Mouse (Mus musculus): ENCODE measurements around the gene Mrtfa. TPM values are rescaled to one million over a fixed set of nuclear protein-coding genes. Genes with fewer than 3 reads are reported as not detected.

Mrtfa gene
- polyA plus RNA-seq, 1 experiment from 2014 or later, result 39.3 TPM

- Histone ChIP-seq H3K36me3 (ENCODE audit: control insufficient read depth, insufficient read depth, low read length) (no peaks in the 10 kb centered on the region), H3K4me3 (ENCODE audit: low read depth, low read length) (no peak overlapping the region), H3K4me1 (ENCODE audit: control insufficient read depth, insufficient read depth, low read length) (peaks cover 18% of the 10 kb centered on the region), H3K9ac (replicated peaks; ENCODE audit: low read depth, low read length) (no peak overlapping the region), H3K4me2 (replicated peaks; ENCODE audit: low read depth, low read length) (no peak overlapping the region), H3K27me3 (ENCODE audit: control insufficient read depth, insufficient read depth, low read length) (no peaks in the 10 kb centered on the region), H3K27ac (ENCODE audit: low read length) (no peak overlapping the region), H3K9me3 (ENCODE audit: control insufficient read depth, low read depth, low read length) (no peaks in the 10 kb centered on the region)
- no peak for ATAC-seq (ENCODE audit: insufficient number of reproducible peaks, insufficient read depth, low FRiP score, low read depth)
- 61% methylated on average over 9 of the region's 9 CpGs for WGBS
Measured at GRCm38 (mm10) chr15:81091718-81092117, 98.8 kb downstream of the Mrtfa start.

GRCm38 (mm10) chr15:81087529-81087928, 103.0 kb downstream of the Mrtfa start:
- no peak for ATAC-seq (ENCODE audit: insufficient number of reproducible peaks, insufficient read depth, low FRiP score, low read depth)
- H3K9me3 ChIP-seq (ENCODE audit: control insufficient read depth, low read depth, low read length), result no peaks in the 10 kb centered on the region
- no peak overlapping the region for H3K4me3 ChIP-seq (ENCODE audit: low read depth, low read length)
- peaks cover 23% of the 10 kb centered on the region for H3K4me1 ChIP-seq (ENCODE audit: control insufficient read depth, insufficient read depth, low read length)
- H3K27me3 ChIP-seq (ENCODE audit: control insufficient read depth, insufficient read depth, low read length), result no peaks in the 10 kb centered on the region
- H3K36me3 ChIP-seq (ENCODE audit: control insufficient read depth, insufficient read depth, low read length), result no peaks in the 10 kb centered on the region
- H3K4me2 ChIP-seq (replicated peaks; ENCODE audit: low read depth, low read length), result no peak overlapping the region
- H3K27ac ChIP-seq (ENCODE audit: low read length), result peak overlapping the region; percentile 57; the same call in 1 of the 2 replicates
- WGBS, result 35% methylated on average over 7 of the region's 7 CpGs
- no peak overlapping the region for H3K9ac ChIP-seq (replicated peaks; ENCODE audit: low read depth, low read length)

- no peaks in the 10 kb centered on the region for H3K36me3 ChIP-seq (ENCODE audit: control insufficient read depth, insufficient read depth, low read length)
- no peaks in the 10 kb centered on the region for H3K9me3 ChIP-seq (ENCODE audit: control insufficient read depth, low read depth, low read length)
- no peak overlapping the region for H3K4me3 ChIP-seq (ENCODE audit: low read depth, low read length)
- no peaks in the 10 kb centered on the region for H3K27me3 ChIP-seq (ENCODE audit: control insufficient read depth, insufficient read depth, low read length)
- WGBS, result 74% methylated on average over 8 of the region's 8 CpGs
- H3K4me2 ChIP-seq (replicated peaks; ENCODE audit: low read depth, low read length), result no peak overlapping the region
- peaks cover 26% of the 10 kb centered on the region for H3K4me1 ChIP-seq (ENCODE audit: control insufficient read depth, insufficient read depth, low read length)
- H3K9ac ChIP-seq (replicated peaks; ENCODE audit: low read depth, low read length), result no peak overlapping the region
- no peak overlapping the region; the same call in 1 of the 2 replicates for H3K27ac ChIP-seq (ENCODE audit: low read length)
- no peak for ATAC-seq (ENCODE audit: insufficient number of reproducible peaks, insufficient read depth, low FRiP score, low read depth)
Measured at GRCm38 (mm10) chr15:81086644-81087480, 103.7 kb downstream of the Mrtfa start.

- peaks cover 26% of the 10 kb centered on the region for H3K4me1 ChIP-seq (ENCODE audit: control insufficient read depth, insufficient read depth, low read length)
- no peak overlapping the region for H3K4me2 ChIP-seq (replicated peaks; ENCODE audit: low read depth, low read length)
- peak overlapping the region; percentile 69; the same call in 1 of the 2 replicates for H3K27ac ChIP-seq (ENCODE audit: low read length)
- whole genome bisulfite sequencing, result 71% methylated on average over 9 of the region's 9 CpGs
- no peaks in the 10 kb centered on the region for H3K9me3 ChIP-seq (ENCODE audit: control insufficient read depth, low read depth, low read length)
- no peaks in the 10 kb centered on the region for H3K36me3 ChIP-seq (ENCODE audit: control insufficient read depth, insufficient read depth, low read length)
- no peaks in the 10 kb centered on the region for H3K27me3 ChIP-seq (ENCODE audit: control insufficient read depth, insufficient read depth, low read length)
- no peak for ATAC-seq (ENCODE audit: insufficient number of reproducible peaks, insufficient read depth, low FRiP score, low read depth)
- H3K4me3 ChIP-seq (ENCODE audit: low read depth, low read length), result no peak overlapping the region
- no peak overlapping the region for H3K9ac ChIP-seq (replicated peaks; ENCODE audit: low read depth, low read length)
Measured at GRCm38 (mm10) chr15:81083826-81084225, 106.7 kb downstream of the Mrtfa start.

DNA sequence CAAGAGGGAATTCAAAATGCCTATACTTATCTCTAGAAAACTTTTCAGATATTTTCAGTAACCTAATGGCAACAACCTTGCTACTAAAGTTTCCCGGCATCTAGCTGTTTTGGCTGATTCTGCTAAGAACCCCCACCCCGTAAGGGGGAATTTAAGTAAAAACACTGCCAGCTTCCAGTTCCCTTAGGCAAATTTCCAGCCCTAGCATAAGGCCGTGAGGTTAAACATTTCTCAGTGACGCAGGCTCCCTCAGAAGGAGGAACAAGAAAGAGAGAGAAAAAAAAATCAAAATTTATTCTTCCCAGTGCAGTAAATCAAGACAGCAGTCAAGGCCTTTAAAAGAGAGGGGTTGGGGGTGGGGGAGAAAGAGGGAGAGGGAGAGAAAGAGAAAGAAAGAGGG, 107.3 kb downstream of the Mrtfa start:
- peaks cover 26% of the 10 kb centered on the region for H3K4me1 ChIP-seq (ENCODE audit: control insufficient read depth, insufficient read depth, low read length)
- no peak overlapping the region for H3K9ac ChIP-seq (replicated peaks; ENCODE audit: low read depth, low read length)
- no peaks in the 10 kb centered on the region for H3K27me3 ChIP-seq (ENCODE audit: control insufficient read depth, insufficient read depth, low read length)
- no peak for ATAC-seq (ENCODE audit: insufficient number of reproducible peaks, insufficient read depth, low FRiP score, low read depth)
- H3K36me3 ChIP-seq (ENCODE audit: control insufficient read depth, insufficient read depth, low read length), result no peaks in the 10 kb centered on the region
- no peak overlapping the region for H3K4me2 ChIP-seq (replicated peaks; ENCODE audit: low read depth, low read length)
- peak overlapping the region; percentile 69; the same call in 1 of the 2 replicates for H3K27ac ChIP-seq (ENCODE audit: low read length)
- H3K9me3 ChIP-seq (ENCODE audit: control insufficient read depth, low read depth, low read length), result no peaks in the 10 kb centered on the region
- 40% methylated on average over 4 of the region's 4 CpGs for WGBS
- no peak overlapping the region for H3K4me3 ChIP-seq (ENCODE audit: low read depth, low read length)

- H3K27ac ChIP-seq (ENCODE audit: low read length), result no peak overlapping the region
- no peaks in the 10 kb centered on the region for H3K36me3 ChIP-seq (ENCODE audit: control insufficient read depth, insufficient read depth, low read length)
- peaks cover 17% of the 10 kb centered on the region for H3K4me1 ChIP-seq (ENCODE audit: control insufficient read depth, insufficient read depth, low read length)
- no peak overlapping the region for H3K4me2 ChIP-seq (replicated peaks; ENCODE audit: low read depth, low read length)
- no peak overlapping the region for H3K4me3 ChIP-seq (ENCODE audit: low read depth, low read length)
- no peaks in the 10 kb centered on the region for H3K27me3 ChIP-seq (ENCODE audit: control insufficient read depth, insufficient read depth, low read length)
- H3K9me3 ChIP-seq (ENCODE audit: control insufficient read depth, low read depth, low read length), result no peaks in the 10 kb centered on the region
- ATAC-seq (ENCODE audit: insufficient number of reproducible peaks, insufficient read depth, low FRiP score, low read depth), result no peak
- H3K9ac ChIP-seq (replicated peaks; ENCODE audit: low read depth, low read length), result no peak overlapping the region
- WGBS, result 43% methylated on average over 4 of the region's 4 CpGs
Measured at GRCm38 (mm10) chr15:81081216-81081615, 109.3 kb downstream of the Mrtfa start.

GRCm38 (mm10) chr15:81080405-81080804, 110.2 kb downstream of the Mrtfa start:
- 94% methylated on average over 9 of the region's 9 CpGs for WGBS
- Histone ChIP-seq H3K27ac (ENCODE audit: low read length) (no peak overlapping the region), H3K27me3 (ENCODE audit: control insufficient read depth, insufficient read depth, low read length) (no peaks in the 10 kb centered on the region), H3K4me2 (replicated peaks; ENCODE audit: low read depth, low read length) (no peak overlapping the region), H3K4me3 (ENCODE audit: low read depth, low read length) (no peak overlapping the region), H3K4me1 (ENCODE audit: control insufficient read depth, insufficient read depth, low read length) (peaks cover 16% of the 10 kb centered on the region), H3K36me3 (ENCODE audit: control insufficient read depth, insufficient read depth, low read length) (no peaks in the 10 kb centered on the region), H3K9me3 (ENCODE audit: control insufficient read depth, low read depth, low read length) (no peaks in the 10 kb centered on the region), H3K9ac (replicated peaks; ENCODE audit: low read depth, low read length) (no peak overlapping the region)
- ATAC-seq (ENCODE audit: insufficient number of reproducible peaks, insufficient read depth, low FRiP score, low read depth), result no peak

- Histone ChIP-seq H3K4me3 (ENCODE audit: low read depth, low read length) (no peak overlapping the region), H3K9ac (replicated peaks; ENCODE audit: low read depth, low read length) (no peak overlapping the region), H3K4me2 (replicated peaks; ENCODE audit: low read depth, low read length) (no peak overlapping the region), H3K27ac (ENCODE audit: low read length) (no peak overlapping the region), H3K36me3 (ENCODE audit: control insufficient read depth, insufficient read depth, low read length) (no peaks in the 10 kb centered on the region), H3K27me3 (ENCODE audit: control insufficient read depth, insufficient read depth, low read length) (no peaks in the 10 kb centered on the region), H3K4me1 (ENCODE audit: control insufficient read depth, insufficient read depth, low read length) (peaks cover 15% of the 10 kb centered on the region), H3K9me3 (ENCODE audit: control insufficient read depth, low read depth, low read length) (no peaks in the 10 kb centered on the region)
- ATAC-seq (ENCODE audit: insufficient number of reproducible peaks, insufficient read depth, low FRiP score, low read depth), result no peak
- 85% methylated on average over 3 of the region's 3 CpGs for WGBS
Measured at GRCm38 (mm10) chr15:81079255-81079654, 111.3 kb downstream of the Mrtfa start.
